Mouse (Mus musculus): ENCODE data around the gene Itga3. TPM values are rescaled to one million over a fixed set of nuclear protein-coding genes. Genes with fewer than 3 reads are reported as not detected.

The Itga3 gene
- not detected in 2 replicates for polyA plus RNA-seq (2012)

GRCm38 (mm10) chr11:95076536-95077111 lies at the start of gene Itga3:
Itga3 (minus strand) TSS chr11:95076801.
- TF ChIP-seq GATA1 (IDR thresholded peaks at IDR 0.05; ENCODE audit: low read length), result no peak

- no peak for TF ChIP-seq GATA1 (IDR thresholded peaks at IDR 0.05; ENCODE audit: low read length)
Observed at GRCm38 (mm10) chr11:95125366-95125948, 48.9 kb upstream of the Itga3 start.

GRCm38 (mm10) chr11:95122100-95122489 lies 45.5 kb upstream of the Itga3 start:
- no peak for TF ChIP-seq GATA1 (IDR thresholded peaks at IDR 0.05; ENCODE audit: low read length)

- TF ChIP-seq GATA1 (IDR thresholded peaks at IDR 0.05; ENCODE audit: low read length), result no peak
Observed at GRCm38 (mm10) chr11:95121161-95122099, 44.8 kb upstream of the Itga3 start.

- no peak for TF ChIP-seq GATA1 (IDR thresholded peaks at IDR 0.05; ENCODE audit: low read length)
Observed at GRCm38 (mm10) chr11:95120633-95121020, 44.0 kb upstream of the Itga3 start.

GRCm38 (mm10) chr11:95119990-95120632 lies 43.5 kb upstream of the Itga3 start, which contains the start of gene Dlx3:
Dlx3 (plus strand) TSS chr11:95120119.
- no peak for TF ChIP-seq GATA1 (IDR thresholded peaks at IDR 0.05; ENCODE audit: low read length)

- TF ChIP-seq GATA1 (IDR thresholded peaks at IDR 0.05; ENCODE audit: low read length), result no peak
Observed at GRCm38 (mm10) chr11:95118505-95118904, 41.9 kb upstream of the Itga3 start.

GRCm38 (mm10) chr11:95117030-95117429 lies 40.4 kb upstream of the Itga3 start:
- no peak for TF ChIP-seq GATA1 (IDR thresholded peaks at IDR 0.05; ENCODE audit: low read length)

- no peak for TF ChIP-seq GATA1 (IDR thresholded peaks at IDR 0.05; ENCODE audit: low read length)
Observed at GRCm38 (mm10) chr11:95110081-95110480, 33.5 kb upstream of the Itga3 start.

- no peak for TF ChIP-seq GATA1 (IDR thresholded peaks at IDR 0.05; ENCODE audit: low read length)
Observed at GRCm38 (mm10) chr11:95109000-95109399, 32.4 kb upstream of the Itga3 start.

- no peak for TF ChIP-seq GATA1 (IDR thresholded peaks at IDR 0.05; ENCODE audit: low read length)
Observed at GRCm38 (mm10) chr11:95106440-95107236, 30.0 kb upstream of the Itga3 start.

- TF ChIP-seq GATA1 (IDR thresholded peaks at IDR 0.05; ENCODE audit: low read length), result no peak
Observed at GRCm38 (mm10) chr11:95105274-95105874, 28.8 kb upstream of the Itga3 start.

- no peak for TF ChIP-seq GATA1 (IDR thresholded peaks at IDR 0.05; ENCODE audit: low read length)
Observed at GRCm38 (mm10) chr11:95104266-95104665, 27.7 kb upstream of the Itga3 start.

- no peak for TF ChIP-seq GATA1 (IDR thresholded peaks at IDR 0.05; ENCODE audit: low read length)
Observed at GRCm38 (mm10) chr11:95102161-95102904, 25.7 kb upstream of the Itga3 start.
